Mouse (Mus musculus) G1E (cell line): ENCODE results near the gene Zgpat.

Source experiments
- CTCF ChIP-seq: IDR thresholded peaks from 2 replicates; pipeline ENCODE4 v1.5.1; 2012; ENCODE audit warnings: low read depth, low read length, inconsistent platforms, mixed read lengths
- GATA1 ChIP-seq: IDR thresholded peaks from 2 replicates; pipeline ENCODE4 v1.6.1; 2012; ENCODE audit warnings: borderline replicate concordance, low read length, inconsistent platforms, mixed read lengths

DNA sequence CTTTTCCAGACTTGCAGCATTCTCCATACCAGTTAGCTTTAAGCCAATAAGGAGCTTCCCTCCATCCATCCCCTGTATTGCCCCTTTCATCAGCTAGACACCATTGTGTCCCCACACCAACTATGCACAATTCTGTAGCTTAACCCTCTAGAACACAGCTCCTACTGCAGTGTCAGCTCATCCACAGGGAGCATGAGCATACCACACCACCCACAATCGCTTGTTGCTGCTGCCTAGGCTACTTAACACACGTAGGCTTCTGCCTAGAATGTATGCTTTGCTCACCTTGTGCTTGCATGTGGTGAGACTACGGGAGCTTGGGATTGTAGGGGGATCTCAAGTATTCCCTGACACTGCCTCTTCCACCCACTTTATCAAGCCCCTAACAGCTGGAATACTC is 7.9 kb upstream of the Zgpat start:
- no peak for TF ChIP-seq CTCF
- TF ChIP-seq GATA1 = no peak
